Mouse (Mus musculus) bone marrow macrophage, adult 2 months (primary cell): Measurements from ENCODE around the gene Rnf222.

Source experiments
- CTCF ChIP-seq: IDR thresholded peaks from 2 replicates; pipeline ENCODE4 v1.5.1; 2012; ENCODE audit warnings: low read depth, mild to moderate bottlenecking, low read length, moderate library complexity
- POLR2A ChIP-seq: IDR thresholded peaks from 2 replicates; pipeline ENCODE4 v1.6.1; 2012; ENCODE audit warnings: mild to moderate bottlenecking, low read depth, low read length, borderline replicate concordance

DNA sequence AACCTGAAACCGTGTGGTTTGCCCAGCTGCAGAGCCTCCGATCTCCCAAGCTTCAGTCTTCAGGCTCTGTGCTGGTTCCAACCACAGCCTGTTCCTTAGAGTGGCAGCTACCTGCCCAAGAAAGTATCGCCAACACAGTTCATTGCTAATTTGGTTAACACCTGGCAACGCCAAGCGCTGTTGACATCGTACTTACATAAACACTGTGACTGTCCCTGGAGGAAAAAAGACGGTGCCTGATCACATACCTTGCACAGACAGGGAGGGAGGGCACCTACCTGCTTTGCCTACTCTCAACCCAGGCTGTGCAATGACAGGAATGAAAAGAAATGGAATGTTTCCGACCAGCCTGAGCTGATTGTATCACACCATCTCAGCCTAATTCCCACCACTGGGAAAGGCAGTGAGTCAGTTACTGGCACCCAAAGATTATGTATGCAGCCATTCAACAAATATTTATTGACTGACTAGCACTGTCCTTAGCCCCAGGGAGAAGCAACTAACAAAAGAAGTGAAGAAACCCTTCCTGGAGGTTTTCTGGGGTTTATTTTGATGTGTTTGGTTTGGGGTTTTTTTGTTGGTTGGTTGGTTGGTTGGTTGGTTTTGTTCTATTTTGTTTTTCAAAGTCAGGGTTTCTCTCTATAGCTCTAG lies 28.3 kb upstream of the Rnf222 start:
- TF ChIP-seq CTCF (no peak), POLR2A (no peak)
